Mouse (Mus musculus): ENCODE results near the gene Hpd.

Gene Hpd

DNA sequence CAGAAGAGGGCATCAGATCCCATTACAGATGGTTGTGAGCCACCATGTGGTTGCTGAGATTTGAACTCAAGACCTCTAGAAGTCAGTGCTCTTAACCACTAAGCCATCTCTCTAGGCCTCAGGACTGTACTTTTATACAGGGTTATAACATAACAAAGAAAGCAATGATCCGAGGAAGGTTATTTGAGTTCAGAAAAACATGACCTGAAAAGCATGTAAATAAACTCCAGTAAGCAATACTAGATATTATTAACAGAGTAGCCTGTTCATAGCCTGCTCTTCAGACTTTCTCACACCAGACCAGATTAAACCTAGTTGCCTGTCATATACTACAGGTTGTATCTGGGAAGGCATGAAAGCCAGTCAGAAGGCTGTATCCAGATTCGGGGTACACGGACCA is 4.8 kb upstream of the Hpd start:
- DNase-seq (ENCODE audit: extremely low read depth, low read depth, low spot score) = no peak

DNA sequence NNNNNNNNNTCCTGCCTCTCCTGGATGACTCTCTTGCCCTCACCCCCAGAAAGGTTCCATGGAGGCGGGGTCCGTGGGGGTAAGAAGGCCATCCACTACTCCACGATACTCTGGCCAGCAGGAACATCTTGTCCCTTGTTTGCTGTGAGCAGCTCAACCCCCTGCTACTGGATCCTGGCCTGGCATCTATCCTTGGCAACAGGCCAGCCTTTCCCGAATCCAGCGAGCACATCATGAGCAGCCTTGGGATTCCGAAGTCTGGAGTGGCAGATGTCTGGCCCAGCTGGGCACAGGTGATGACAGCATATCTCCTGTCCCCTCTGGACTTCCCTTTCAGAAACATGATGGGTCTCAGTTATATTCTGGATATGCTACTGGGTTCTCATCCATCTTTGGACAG is 3.4 kb upstream of the Hpd start:
- DNase-seq (ENCODE audit: extremely low read depth, low read depth, low spot score) = no peak

DNA sequence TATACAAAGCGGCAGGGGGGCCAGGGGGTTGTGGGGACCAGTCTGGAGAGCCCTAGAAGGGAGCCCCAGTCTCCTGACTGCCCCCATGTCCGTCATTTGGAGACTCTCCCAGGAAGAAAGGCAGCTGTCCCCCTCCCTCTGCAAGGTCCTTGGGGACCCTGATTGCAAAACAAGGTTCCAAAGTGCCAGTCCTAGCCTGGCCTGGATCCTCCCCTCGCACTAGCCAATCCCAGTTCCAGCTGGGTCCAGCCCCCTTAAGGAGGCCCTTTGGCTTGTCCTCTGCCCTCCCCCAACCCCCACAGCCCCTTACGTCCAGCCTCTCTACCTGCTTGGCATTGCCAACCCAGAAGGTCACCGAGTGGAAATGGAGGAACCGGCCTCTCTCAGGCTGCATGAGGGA is 991 bp downstream of the Hpd start:
- no peak for DNase-seq (ENCODE audit: extremely low read depth, low read depth, low spot score)

DNA sequence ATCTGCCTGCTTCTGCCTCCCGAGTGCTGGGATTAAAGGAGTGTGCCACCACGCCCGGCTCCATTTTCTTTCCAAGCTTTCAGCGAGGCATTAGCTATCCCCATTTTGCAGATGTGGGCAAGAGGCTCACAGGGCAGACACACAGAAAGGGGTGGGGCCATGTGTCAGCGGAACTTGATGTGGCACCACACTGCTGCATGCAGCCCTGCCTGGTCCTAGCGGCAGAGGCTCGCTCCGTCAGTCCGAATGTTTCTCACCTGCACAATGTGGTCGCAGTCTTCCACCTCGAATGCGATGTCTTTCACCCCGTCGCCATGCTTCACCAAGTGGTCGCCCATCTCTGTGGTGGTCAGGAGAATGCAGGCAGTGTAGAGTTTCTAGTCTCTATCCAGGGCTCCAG is 2.1 kb downstream of the Hpd start:
- no peak for DNase-seq (ENCODE audit: extremely low read depth, low read depth, low spot score)

DNA sequence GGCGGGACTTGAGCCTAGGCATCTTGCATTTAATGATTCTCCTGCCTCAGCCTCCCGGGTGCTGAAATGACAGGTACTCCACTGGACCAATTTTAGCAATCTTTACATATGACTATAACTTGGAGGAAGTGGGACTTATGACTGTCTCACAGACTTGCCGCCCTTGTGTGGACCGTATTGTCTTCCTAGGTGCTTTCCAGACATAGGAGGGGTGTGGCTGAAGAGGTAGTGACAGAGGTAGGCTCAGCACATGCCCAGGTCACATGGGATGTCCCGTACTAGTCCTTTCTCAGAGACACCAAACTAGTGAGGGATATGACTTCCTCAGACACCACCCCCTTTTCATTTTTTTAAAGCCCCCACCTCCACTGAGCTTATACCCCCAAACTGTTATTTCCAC is 3.7 kb downstream of the Hpd start:
- no peak for DNase-seq (ENCODE audit: extremely low read depth, low read depth, low spot score)

DNA sequence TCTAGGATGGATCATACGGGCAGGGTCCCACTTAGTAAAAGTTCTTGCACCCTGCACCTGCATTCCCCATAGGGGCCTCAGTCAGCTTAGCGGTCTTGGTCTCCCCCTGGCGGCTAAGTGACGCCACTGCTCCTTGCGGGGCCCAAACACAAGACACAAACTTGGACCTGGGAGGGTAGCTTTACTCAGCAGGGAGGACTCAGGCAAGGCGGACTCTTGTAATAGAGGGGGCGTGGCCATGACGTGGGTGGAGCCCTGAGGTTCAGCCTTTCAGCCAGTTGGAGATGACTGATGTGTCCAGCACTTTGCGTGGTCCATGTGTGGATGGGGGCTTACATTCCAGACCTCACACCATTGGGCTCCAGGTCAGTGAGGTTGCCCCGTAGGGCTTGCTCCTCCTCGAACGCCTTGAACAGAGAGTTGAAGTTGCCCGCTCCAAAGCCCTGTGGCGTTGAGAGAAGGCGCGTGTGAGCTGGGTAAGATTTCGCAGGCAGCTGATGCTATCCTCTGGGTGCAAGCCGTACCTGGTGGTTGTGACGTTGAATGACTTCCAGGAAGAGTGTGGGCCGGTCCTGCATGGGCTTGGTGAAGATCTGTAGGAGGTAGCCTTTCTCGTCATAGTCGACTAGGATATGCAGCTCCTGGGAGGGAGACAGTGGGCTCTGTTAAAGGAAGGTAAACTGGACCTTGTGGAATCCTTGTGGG is 10.7 kb downstream of the Hpd start:
- no peak for DNase-seq (ENCODE audit: extremely low read depth, low read depth, low spot score)

DNA sequence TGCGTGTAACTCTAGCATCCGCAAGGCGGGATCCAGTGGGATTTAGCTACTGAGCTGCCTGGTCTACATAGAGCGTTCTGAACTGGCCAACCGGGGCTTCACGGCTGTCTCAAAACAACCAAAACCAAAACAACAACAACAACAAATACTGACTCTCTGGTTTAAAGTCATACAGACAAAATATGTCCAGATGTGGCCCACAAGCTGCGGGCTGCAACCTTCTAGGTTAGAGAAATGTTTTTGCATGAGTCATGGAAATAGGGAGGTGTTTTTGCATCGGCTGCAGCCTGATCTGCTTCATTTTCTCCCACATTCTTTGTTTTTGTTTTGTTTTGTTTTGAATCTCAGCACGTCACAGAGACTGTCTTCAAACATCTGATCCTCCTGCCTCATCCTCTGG is 12.2 kb downstream of the Hpd start:
- DNase-seq (ENCODE audit: extremely low read depth, low read depth, low spot score) = no peak

DNA sequence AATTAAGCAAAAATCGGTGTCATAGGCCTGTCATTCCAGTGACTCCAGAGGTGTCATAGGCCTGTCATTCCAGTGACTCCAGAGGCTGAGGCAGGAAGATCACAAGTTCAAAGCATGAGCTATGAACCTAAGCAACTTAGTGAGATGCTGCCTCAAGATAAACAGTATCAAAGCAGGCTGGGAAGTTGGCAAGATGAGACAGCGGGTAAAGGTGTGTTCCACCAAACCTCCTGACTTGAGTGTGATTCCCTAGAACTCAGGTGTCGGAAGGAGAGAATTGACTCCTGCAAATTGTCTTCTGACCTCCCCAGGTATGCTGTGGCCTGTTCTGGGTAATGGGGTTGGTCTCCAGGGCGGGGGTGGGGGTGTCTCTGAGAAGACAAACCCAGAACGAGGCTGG is 13.2 kb downstream of the Hpd start, which contains the start of gene Psmd9:
Gene Psmd9 (plus strand): TSS at position 130 of the 400 bp plus-strand sequence.
- DNase-seq (ENCODE audit: extremely low read depth, low read depth, low spot score) = no peak

DNA sequence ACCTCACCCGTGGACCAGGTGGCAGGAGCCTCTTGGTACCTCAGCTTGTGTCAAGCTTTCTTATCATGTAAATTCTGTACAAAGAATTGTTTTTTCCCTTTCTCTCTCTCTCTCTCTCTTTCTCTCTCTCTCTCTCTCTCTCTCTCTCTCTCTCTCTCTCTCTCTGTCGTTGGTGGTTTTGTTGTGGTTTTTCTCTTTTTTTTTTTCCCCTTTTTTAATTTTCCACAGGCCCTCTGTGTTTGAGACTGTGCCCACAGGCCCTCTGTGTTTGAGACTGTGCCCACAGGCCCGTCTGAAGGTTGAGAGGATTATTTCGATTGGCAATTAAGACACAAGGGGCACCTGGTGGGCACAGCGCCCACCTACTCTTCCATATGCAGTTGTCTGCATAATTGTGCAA is 14.9 kb downstream of the Hpd start:
- no peak for DNase-seq (ENCODE audit: extremely low read depth, low read depth, low spot score)

DNA sequence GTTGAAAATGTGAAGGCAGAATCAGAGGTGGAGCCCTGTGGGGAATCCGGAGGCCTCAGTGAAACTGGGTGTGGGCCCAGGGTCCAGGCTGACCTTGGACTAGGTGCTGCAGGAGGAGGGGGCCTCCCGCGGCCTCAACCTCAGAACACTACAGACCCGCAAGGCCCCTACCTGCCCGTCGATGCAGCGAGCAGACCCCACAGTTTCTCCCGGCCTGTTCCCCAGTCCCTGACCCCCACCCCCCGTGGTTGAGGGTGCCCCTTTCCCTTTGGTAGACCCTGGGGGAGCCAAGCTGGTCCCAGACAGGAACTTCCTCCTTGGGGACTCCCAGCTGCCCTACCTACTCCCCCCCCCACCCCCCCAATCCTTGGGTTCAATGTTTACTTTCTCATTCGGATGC is 16.1 kb downstream of the Hpd start:
- no peak for DNase-seq (ENCODE audit: extremely low read depth, low read depth, low spot score)

DNA sequence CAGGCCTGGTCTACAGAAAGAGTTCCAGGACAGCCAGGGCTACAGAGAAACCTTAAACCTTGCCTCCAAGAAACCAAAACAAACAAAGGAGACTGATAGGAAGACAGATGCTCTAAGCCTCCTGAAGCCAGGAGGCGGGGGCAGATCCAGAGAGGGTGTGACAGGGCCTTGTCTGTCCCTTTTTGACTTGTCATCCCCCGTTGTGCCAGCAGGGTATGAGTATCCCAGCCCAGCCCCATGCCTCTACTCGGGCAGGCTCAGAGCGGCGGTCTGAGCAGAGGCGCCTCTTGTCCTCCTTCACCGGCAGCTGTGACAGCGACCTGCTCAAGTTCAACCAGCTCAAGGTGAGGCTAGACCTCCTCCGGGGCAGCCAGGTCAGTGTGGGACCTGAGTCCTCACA is 19.6 kb downstream of the Hpd start:
- no peak for DNase-seq (ENCODE audit: extremely low read depth, low read depth, low spot score)

DNA sequence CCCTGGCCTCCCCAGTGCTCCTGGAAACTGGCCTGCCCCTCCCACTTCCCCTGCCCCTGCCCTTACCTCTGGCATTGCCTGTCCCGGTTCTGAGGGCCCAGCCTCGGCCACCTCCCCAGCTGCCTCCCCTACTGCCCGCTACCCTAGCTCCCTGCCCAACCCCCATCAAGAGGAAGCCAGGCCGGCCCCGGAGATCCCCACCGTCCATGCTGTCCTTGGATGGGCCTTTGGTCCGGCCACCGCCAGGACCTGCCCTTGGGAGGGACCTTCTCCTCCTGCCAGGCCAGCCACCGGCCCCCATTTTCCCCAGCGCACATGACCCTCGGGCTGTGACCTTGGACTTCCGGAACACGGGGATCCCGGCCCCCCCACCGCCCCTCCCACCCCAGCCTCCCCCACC is 22.2 kb downstream of the Hpd start:
- no peak for DNase-seq (ENCODE audit: extremely low read depth, low read depth, low spot score)

DNA sequence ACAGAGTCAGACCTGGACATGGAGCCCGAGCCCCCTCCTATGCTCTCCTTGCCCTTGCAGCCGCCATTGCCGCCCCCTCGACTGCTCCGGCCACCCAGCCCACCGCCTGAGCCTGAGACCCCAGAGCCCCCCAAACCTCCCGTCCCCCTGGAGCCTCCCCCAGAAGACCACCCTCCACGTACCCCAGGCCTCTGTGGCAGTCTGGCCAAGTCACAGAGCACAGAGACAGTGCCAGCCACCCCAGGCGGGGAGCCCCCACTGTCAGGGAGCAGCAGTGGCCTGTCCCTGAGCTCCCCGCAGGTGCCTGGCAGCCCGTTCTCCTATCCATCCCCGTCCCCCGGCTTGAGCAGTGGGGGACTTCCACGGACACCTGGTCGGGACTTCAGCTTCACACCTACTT is 22.7 kb downstream of the Hpd start:
- no peak for DNase-seq (ENCODE audit: extremely low read depth, low read depth, low spot score)

DNA sequence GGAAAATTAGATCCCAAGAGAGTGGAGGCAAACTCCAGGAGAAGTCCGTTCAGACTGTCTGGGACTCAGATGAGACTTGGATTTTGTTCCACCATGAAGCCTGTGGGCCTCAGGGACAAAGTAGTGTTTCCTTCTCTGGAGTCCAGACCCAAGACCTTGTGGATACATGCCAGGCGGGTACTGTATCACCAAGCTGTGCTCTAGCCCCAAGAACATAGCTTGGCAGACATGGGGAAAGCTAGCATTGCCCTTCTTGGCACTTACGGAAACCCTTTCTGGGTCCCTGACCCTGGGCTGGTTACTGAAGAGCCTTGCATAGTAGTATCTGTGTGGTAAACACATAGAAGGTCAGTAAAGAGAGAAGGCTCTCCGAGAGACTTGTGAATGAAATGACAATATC is 23.1 kb downstream of the Hpd start:
- no peak for DNase-seq (ENCODE audit: extremely low read depth, low read depth, low spot score)

DNA sequence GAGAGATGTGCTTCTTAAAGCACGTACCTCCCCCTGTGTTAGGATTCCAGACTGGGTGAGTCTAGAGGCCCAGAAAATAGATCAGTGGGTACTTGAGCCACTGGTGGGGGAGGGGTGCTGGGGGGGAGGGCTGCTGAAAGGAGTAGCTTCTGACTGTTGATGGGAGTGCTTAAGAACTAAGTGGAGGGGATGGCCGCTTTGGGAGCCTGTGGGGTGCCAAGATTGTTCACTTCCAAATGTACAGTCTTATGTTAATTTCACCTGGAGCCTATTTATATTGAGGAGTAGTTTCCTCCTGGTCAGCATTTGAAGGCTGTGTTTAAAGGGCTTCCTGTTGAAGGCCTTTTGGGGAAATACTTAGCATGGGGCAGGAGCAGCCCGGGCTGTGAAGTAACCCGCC is 24.6 kb downstream of the Hpd start:
- DNase-seq (ENCODE audit: extremely low read depth, low read depth, low spot score) = no peak

DNA sequence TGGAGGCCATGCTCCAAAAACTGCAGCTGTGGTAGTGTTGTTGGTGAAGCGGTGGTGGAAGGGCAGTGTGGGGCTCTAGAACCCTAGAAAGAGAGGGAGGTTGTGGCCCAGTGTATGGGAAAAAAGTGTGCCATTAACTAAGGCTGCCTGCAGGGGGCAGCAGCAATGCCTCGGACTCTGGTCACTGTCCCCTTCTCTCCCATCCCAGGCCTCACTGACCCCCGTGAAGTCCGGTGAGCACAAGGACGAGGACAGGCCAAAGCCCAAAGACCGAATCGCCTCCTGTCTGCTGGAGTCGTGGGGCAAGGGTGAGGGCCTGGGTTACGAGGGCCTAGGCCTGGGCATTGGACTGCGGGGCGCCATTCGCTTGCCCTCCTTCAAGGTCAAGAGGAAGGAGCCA is 25.8 kb downstream of the Hpd start:
- no peak for DNase-seq (ENCODE audit: extremely low read depth, low read depth, low spot score)

DNA sequence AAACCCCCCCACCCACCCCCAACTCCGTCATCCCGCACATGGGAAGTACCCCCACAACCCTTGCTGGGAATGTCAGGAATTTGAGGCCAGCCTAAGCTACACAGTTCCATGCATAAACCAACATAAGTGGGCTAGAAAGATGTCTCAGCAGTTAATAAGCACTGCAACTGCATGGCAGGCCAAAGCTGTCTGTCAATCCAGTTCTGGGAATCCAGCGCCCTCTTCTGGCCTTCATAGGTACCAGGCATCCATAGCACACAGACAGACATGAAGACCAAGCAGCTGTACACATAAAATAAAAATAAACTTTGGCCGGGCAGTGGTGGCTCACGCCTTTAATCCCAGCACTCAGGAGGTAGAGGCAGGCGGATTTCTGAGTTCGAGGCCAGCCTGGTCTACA is 27.1 kb downstream of the Hpd start:
- no peak for DNase-seq (ENCODE audit: extremely low read depth, low read depth, low spot score)

DNA sequence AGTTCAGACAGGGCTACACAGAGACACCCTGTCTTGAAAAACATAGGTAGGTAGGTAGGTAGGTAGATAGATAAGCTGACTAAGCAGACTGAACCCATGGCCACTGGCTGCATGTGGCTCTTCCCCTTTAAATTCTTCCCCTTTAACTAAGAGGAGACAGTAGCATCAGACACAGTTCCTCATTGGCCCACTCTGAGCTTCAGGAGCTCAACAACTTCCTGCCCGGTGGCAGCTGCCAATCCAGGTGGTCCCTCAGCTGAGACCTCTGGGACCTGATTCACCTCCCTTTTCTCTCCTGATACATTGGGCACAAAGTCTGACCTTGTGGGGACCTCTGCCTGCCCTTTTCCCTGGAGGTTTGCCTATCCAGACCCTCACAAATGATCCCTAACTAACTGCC is 29.6 kb downstream of the Hpd start:
- DNase-seq (ENCODE audit: extremely low read depth, low read depth, low spot score) = no peak

DNA sequence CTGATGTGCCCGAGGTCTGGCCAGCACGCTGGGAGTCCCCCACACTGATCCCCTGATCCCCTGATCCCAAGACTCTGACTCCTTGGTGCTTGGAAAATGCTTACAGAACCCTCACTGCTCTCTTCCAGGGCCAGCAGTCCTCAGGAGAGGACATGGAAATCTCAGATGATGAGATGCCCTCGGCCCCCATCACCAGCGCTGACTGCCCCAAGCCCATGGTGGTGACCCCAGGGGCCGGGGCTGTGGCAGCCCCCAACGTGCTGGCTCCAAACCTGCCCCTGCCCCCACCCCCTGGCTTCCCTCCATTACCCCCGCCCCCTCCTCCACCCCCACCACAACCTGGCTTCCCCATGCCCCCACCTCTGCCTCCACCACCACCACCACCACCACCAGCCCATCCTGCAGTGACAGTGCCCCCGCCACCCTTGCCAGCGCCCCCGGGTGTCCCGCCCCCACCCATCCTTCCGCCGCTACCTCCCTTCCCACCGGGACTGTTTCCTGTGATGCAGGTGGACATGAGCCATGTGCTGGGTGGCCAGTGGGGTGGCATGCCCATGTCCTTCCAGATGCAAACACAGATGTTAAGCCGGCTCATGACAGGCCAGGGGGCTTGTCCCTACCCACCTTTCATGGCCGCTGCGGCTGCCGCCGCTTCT is 30.7 kb downstream of the Hpd start:
- no peak for DNase-seq (ENCODE audit: extremely low read depth, low read depth, low spot score)

DNA sequence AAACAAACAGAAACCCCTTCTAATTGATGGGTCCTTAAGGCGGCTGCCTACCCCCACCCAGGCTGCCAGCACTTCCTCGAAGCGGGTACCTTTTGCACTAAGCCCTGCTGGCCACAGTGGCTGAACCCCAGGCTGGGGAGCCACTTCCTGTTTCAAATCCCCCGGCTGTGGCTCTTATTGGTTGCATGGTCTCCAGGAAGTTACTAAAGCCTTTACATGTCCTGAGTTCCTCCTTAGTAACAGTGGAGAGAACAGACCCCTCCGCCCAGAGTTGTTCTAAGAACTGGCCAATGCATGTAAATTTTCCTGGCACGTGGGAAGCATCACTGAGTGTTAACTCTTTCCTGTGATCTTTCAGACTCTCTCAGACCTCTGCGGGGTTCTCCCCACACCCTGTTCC is 31.4 kb downstream of the Hpd start:
- DNase-seq (ENCODE audit: extremely low read depth, low read depth, low spot score) = no peak

DNA sequence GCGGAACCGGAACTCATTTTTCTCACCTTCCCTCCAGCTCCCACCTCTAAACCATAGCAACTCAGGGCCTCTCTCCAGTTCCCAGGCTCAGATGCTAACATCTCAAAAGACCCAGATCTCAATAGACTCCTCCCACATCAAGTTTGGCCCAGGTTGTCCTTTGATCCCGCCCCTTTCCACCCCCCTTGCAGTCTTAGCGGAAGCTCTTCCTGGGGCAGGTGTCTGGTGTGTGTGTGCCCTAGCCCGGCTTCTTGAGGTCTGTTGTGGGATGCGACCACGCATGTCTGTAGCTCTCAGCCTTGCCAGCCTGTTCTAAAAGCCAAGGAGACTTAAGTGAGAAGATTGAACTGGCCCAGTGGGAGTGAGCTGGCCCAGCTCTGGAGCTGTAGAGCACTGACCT is 31.9 kb downstream of the Hpd start:
- no peak for DNase-seq (ENCODE audit: extremely low read depth, low read depth, low spot score)

DNA sequence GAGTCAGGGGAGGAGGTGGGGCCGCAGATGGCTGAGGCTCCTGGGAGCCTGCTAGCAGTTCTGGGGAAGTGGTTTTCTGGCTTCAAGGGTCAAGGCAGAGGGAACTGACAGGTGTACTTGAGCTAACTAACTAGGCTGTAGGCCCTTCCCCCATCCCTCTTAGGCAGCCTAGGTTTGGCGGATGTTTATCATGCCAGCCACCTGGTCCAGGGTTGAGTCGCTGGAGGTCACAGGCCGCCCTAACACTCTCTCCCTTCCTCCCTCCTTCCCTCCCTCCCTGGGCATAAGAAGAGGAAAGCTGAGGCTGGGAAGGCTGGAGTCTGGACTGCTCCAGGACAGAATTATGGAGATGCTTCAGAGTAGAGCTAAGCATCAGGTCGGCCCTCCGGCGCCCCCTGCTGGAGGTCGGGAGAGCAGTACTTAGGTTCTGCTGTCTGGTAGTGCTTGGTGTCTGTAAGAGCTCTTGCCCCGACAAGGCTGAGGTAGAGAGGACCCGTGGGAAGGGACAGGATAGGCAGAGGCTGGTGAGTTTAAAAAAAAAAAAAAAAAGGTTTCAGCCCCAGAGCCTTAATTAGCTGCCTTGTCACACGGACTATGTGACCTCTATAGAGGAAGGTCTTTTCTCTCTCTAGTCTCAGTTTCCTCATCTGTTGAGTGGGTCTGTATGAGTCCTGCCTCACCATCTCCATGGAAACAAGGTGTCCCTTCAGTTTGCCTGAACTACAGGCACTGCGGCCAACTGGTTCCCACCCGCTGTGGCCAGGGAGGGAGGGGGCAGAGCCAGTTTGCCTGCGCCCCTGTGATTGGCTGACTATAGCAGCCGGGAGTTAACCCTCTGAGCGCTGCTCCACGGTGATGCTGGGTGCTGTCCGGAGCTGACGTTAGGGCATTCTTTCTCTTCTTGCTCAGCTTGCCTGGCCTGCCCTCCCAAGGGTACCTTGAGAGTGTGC is 32.8 kb downstream of the Hpd start:
- no peak for DNase-seq (ENCODE audit: extremely low read depth, low read depth, low spot score)
